Mouse (Mus musculus) gastrocnemius, postnatal 10 days (tissue): ENCODE results near the gene Prkca. TPM values are rescaled to one million over a fixed set of nuclear protein-coding genes. Genes with fewer than 3 reads are reported as not detected.
"Not testable (repeated sequence)": the region's sequence is repeated elsewhere in the genome, so short reads cannot be mapped to it uniquely, and the experiment has no call there.

Experiments used
- DNase-seq: peaks from one replicate; pipeline ENCODE4 v3.0.0; 2021; ENCODE audit warnings: mixed read lengths
- total RNA-seq, 2 experiments: library from RNA; stranded (reverse); gene quantifications; 2 replicates each; pipeline ENCODE4 v1.2.3; 2021

The Prkca gene
- total RNA-seq, 2 experiments from 2014 or later, result 47.6 to 51.0 TPM

DNA sequence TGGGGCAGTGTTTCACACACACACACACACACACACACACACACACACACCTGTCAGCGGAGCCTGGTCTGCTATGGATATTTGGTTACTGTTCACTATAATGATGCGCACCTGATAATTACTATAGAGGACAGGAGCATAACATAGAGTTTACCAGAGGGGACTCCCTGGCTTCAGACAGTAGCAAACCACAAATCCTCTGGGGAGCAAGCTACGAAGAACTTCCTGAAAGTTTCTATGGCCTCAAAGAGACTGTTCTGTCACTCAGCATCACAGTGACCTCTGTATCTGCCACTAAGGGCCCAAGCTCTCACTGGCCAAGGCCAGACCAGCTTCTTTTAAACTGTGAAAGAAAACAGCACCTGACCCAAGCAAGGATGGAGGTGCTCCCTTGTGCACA lies 229.6 kb downstream of the Prkca start:
- DNase-seq, result no peak

DNA sequence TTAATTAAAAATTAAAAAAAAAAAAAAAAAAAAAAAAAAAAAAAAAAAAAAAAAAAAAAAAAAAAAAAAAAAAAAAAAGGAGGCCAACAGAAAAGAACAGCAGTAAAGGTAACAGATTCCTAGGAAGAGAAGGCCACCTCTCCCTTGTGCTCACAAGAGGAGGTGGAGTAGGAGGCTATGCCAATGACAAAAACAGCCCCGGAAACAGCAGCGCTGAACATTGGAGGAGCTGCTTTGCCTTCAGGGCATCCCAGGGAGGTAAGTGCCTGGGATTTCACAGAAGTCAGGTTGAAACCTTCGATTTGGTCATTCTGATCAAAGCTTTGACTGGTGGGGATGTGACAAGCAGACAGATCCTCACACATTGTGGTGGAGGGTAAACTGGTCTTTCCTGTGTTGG lies 231.3 kb downstream of the Prkca start:
- DNase-seq, result no peak

DNA sequence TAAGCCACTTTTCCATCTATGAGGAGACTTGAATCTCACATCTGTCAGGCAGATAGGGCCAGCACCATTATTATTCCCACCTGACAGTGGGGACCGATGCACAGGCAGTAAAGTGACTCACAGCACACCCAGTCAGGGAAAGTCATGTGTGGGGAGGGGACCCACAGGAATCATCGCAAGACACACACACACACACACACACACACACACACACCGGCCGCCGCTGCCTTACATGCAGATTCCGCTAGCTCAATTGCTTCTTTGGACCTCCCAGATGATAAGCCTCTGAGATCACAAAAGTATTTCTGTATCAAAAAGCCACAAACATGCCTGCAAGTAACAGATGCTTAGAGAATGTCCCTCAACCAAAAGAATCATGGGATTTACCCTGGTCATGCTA lies 239.6 kb downstream of the Prkca start:
- no peak for DNase-seq

DNA sequence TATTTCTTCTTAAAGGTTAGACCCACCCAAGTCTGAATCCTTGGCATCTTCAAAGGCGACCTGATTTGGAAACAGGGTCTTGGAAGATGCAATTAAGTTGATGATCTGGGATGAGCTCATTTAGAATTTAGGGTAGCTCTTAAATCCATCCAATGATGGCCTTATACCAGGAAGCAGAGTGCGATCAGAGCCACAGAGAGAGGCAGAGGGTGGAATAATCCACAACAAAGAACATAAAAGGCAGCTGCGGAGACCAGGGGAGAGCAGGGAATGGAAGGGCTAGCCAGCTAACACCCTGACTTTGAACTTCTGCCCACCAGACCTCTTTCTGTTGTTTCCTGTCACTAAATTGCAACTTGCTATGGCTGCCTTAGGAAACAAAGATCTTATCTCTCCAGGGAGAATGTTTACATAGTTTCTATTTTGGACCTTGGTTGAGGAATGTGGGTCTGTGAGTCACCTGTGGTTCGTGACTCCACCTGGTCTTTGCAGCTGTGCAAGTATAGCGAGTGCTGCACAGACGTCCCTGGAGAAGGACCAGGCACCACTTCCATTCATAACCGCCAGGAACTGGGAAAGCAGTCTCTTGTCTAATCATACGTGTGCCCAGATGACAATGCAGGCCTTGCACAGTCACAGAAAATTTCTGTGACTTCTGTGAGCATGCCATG lies 242.3 kb downstream of the Prkca start:
- no peak for DNase-seq

DNA sequence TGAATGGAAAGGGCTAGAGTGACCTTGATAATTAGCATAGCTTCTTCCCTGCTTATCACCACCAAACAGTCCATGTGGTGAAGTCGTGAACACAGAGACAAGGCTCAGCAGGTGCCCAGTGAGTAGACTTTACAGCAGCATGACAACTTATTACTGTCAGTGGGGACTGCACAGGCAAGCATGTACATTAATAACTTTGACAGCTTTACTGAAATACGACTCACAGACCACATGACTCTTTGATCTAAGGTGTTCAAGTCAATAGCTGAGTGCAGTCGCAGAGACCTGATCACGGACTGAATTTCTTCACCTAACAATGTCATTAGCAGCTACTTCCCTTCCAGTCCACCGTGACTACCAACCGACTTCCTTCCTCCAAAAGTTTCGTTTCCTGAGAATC lies 245.4 kb downstream of the Prkca start:
- DNase-seq, result no peak

DNA sequence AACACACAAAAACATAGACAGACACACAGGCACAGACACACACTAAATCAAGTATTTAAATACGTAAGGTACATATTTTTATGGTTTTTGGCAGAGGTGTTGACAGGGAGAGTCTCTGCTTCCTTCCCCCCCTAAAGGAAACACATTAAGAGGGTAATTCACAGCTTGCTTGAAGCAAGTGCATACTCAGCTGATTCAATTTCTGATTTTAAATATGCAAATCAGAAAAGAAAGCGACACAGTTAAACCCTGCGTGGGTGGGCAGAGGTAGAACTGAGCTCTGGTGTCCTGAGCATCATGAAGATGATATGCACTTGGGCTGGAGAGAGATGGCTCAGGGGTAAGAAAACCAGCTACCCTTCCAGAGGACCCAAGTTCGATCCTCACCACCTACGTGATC lies 248.9 kb downstream of the Prkca start:
- no peak for DNase-seq

DNA sequence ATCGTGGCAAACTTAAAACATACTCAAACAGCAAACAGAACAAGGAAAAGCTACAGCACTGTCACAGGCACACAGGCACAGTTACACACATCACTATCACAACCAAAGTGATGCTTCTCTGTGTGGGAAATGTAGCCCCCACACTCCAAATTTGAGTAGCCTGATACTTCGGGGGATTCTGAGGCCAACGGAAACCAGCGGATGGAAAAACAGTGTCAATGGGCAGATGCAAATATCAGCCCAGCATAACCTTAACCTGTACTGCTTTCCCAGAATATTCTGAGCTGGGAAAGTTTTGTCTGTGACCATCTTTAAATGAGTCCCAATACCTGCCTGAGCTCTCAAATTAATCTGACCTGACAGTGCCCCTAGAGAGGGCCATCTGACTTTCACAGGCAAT lies 250.5 kb downstream of the Prkca start:
- no peak for DNase-seq

DNA sequence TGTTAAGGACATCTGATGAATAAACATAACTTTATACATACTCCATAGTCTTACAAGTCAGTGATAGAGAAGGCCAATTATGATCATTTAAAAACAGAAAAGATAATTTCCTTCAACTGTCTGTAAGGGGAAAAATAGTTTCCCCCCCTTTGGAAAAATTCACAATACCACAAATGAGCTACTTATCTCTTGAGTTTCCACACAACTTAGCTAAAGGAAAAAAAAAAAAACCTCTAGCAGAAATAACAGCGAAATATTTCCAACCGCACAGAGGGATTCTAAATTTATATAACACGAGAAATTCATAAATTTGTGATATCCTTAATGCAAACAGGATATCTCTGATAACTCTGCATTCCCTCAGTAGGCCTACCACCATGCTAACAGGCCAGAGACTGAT lies 252.5 kb downstream of the Prkca start:
- no peak for DNase-seq

DNA sequence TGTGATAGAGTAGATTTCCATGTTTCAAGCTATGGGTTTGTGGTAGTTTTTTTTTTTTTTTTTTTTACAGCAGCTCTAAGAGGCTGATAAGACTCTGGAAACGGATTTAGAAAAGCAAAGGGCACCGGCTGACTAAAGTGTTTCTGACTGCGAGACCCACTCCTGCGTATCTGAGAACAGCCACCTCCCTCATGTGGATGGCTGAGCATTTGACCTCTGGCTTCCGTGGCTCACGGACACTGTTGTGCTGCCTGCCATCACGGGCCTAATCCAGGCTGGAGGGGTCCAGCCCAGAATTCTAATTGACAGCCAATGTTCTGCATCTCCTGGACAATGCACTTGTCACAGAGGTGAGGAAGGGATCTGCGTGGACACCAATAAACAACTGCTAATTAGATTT lies 253.0 kb downstream of the Prkca start:
- DNase-seq, result no peak

DNA sequence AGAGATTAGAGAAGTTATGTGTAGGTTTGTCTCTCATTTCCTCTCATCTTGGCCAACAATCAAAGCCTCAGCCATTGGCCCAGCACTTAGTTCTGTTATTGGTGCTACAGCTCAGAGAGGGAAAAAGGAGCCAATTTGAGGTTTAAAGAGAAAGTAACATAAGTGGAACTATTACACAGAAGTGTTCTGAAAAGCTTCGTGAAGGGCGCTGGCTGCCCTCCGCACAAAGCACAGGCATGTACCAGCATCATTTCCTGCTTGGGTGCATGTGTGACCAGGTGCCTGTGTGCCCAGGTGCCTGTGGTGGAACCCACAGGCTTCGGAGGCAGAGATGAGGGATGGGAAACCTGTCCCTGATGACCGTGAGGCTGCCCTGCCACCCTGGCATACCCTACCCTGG lies 255.7 kb downstream of the Prkca start:
- DNase-seq, result no peak

DNA sequence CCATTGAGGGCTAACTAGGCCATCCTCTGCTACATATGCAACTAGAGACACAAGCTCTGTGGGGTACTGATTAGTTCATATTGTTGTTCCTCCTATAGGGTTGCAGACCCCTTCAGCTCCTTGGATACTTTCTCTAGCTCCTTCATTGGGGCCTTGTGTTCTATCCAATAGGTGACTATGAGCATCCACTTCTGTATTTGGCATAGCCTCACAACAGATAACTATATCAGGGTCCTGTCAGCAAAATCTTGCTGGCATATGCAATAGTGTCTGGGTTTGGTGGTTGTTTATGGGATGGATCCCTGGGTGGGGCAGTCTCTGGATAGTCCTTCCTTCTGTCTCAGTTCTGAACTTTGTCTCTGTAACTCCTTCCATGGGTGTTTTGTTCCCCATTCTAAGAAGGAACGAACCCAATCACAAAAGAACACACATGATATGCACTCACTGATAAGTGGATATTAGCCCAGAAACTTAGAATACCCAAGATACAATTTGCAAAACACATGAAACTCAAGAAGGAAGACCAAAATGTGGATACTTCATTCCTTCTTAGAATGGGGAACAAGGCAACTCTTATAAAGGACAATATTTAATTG lies 256.5 kb downstream of the Prkca start:
- DNase-seq, result not testable (repeated sequence)

DNA sequence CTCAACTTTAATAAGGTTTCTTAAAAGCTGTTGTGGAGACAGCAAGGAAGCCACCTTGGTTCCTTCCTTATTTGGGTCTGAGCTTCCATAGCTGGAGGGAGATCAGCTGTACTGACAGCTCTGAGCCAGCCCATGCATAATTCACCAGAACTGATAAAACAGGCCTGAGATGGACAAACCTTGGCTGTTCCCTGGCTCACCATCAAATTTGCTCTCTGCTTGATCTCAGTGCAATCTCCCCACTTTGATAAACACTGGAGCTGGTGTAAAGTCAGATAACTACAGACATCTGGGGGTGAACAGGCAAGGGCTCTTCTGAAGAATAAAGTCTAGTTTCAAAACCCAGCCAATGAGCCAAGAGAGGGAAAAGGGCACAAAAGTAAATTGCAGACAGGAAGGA lies 261.1 kb downstream of the Prkca start:
- no peak for DNase-seq

DNA sequence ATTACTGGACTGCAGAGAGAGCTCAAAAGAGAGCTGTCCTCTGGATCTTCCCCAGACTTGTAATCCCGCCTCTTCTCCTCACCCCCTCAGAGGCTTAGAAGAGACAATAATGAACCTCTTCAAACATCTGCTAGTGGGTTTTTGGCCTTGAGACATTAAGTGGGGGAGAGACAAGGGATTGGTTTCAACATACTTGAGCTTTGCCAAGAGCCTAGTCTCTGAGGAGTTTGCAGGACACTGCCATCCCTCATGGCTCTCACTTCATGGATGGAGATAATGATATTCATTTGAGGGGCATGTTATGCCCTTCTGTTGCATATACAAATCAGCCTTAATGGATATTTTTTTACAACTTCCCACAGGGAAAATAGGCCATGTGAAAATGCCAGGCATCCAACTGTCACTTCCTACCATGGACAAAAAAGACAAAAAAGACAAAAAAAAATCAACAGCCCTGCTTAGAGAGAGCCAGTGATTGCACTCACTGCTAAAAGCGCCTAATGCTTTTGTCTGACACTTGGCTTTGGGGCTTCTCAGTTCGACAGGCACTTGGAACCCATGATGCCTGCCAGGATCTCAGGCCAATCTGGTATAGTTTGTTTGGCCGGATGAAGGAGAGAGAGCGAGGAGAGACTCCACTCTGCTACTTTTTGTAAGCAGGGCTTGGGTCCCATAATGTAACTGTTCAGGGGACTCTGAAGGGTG lies 263.6 kb downstream of the Prkca start:
- DNase-seq, result no peak

DNA sequence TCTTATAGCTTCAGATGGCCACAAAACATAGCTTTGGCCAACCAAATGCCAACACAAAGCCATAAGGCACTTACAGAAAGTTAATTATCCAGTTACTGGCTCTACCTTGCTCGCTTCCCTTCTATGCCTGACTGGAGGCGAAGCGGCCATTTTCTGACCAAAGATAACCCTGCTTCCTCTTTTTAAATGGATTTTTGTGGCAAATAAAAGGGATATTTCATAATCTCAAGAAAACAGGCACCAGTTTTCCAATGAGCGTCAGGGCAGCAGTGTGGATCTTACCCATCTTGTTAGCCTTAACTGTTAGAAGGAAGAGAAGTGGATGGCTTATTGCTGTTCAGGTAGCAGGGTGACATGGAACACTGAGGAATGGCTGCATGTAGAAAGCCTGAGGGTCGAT lies 264.3 kb downstream of the Prkca start:
- DNase-seq, result no peak

DNA sequence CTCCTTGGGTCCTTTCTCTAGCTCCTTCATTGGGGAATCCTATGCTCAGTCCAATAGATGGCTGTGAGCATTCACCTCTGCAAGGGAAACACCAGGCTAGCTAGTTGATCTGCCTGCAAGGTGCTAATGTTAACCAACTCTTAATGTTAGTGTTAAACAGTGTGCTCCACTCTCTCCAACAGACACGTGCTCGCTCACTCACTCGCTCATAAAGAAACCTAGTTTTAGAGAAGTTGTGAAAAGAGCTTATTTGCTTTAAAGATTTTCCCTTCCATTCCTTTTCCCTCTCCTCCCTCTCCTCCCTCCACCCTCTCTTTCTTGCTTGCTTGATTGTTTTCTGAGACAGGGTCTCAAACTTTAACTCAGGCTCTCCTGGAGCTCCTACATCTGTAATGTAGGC lies 266.2 kb downstream of the Prkca start:
- no peak for DNase-seq

DNA sequence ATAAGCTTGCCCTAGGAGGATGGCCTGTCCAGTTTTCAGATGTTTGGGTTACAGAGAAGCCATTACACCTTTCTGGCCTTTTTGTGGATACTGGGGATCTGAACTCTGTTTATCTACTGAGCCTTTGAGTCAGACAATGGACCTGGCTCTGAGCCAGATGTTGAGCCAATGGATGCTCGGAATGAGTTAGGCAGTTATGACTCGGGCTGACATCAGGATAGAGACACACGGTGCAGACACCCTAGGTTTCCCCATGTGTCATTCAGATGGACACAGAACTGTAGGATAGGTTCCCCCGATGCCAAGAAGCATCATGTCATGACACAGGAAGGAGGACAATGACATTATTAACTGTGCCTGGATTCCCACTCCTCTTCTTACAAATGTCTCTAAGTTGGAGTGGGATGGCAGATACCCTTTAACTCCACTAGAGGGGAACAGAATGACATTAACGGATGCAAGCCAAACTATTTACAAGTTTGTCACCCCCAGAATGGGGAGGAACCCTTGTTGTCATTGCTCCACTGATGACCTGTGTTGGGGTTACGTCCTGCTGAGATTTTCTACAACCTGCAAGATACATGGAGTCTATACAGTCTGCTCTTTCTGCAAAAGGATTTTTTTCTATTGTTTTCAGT lies 271.0 kb downstream of the Prkca start:
- no peak for DNase-seq

DNA sequence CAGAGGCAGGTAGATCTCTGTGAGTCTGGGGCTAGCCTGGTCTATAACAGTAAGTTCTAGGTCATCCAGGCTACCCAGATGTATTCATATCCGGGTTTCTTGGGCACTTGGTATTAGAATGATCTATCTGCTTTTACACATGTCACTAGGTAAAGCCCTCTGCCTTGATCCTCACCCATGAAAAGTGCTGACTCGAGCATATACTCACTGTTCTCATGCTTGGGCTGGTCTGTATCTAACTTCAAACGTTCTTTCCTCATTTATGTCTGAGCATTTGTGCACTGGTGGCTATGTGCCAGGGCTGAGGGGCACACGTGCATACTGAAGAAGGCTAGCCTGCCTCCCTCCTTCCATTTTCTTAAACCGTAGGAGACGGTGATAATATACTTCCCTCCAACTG lies 272.5 kb downstream of the Prkca start:
- no peak for DNase-seq

DNA sequence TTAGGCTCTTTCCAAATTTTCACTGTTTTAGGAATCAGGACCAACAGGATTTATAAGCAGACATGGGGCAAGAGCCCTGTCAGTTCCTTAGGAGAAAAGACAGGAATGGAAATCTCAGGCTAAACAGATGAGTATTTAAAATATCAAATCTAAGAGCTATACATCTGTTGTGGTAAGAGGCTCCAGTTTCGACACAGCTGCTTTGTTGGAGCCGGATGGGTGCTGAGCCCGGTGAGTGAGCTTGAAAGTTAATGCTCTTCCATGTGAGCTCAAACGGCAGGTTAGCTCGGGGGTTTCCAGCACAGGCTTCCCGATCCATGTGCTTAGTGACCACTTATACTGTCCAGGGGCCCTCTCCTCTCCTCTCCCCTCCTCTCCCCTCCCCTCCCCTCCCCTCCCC lies 273.7 kb downstream of the Prkca start:
- no peak for DNase-seq

DNA sequence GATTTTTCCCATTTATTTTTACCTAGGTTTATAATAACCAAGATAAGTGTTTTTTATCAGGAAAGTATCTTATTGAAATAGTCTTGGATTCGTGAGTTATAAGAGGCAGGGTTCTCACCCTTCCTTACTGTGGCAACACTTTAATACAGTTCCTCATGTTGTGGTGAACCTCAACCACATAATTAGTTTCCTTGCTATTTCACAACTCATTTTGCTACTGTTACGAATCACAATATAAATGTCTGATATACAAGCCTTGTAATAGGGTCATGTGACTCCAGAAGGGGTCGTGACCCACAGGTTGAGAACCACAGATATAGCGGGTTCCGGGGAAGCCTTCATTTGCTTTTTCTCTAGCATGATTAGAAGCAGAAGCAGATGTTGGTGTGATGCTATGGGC lies 275.3 kb downstream of the Prkca start:
- no peak for DNase-seq

DNA sequence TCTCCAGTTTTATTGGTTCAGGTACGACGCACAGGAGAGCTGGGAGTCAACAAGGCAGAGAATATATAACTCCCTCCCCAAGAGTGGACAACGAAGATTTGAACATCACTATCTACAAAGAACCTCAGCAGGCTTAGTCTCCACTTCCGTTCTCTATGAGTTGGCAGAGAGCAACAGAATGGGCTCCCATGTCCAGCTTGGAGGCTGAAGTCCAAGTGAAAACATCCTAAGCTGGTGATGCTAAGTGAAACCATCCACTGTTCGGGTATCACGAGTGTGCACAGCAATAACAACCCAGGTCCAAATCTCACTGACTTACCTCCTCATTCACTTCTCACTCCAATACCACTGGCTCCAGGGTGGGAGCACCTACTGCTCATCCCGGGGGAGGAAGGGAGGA lies 276.6 kb downstream of the Prkca start:
- DNase-seq, result no peak

DNA sequence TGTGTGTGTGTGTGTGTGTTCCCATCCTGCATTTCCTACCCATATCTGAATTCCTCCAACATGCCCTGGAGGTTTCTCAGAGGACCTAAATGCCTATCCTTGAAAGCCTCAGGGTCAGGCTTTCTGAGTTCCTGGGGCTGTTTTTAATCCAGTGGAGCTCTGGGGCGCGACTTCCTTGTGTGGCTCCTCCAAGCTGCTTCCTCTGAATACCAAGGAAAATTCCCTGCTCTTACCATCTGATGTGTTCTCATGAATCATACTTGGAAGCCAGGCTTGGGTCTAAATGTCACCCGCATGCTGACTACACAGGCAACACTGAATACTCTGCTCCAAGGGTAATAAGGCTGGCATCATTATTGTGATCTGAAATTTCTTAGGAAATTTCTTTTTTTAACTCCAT lies 279.3 kb downstream of the Prkca start:
- no peak for DNase-seq

DNA sequence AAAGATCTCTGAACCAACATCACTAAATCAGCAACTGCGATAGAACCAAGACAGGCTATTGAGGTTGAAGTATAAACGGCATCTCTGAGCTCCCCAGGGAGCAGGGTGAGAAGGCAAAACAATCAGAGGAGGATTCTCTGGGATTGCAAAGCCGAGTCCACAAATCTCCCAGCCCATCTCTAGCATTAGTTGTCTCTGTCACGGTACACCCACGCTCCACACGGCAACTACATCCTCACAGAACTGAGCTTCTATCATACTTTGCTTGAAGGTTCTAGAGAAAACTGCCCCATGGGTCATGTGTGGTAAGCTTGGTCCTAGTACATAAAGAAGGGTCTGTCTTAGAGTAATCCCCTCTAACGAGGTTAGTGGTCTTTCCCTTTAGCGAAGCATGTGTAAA lies 280.6 kb downstream of the Prkca start:
- DNase-seq, result no peak
